Mouse (Mus musculus) olfactory bulb, adult 2 months (tissue): Measurements from ENCODE around the gene Trim65.

Experiments
- CTCF ChIP-seq: fragments of 200-500 bp; IDR thresholded peaks from 2 replicates; pipeline ENCODE4 v1.5.1; 2012; ENCODE audit warnings: low read depth, mild to moderate bottlenecking, low read length, moderate library complexity; ENCODE audit not compliant: insufficient read depth
- POLR2A ChIP-seq: fragments of 200-500 bp; IDR thresholded peaks from 2 replicates; pipeline ENCODE4 v1.6.1; 2012; ENCODE audit warnings: mild to moderate bottlenecking, low read depth, low read length, moderate library complexity; ENCODE audit not compliant: insufficient read depth

DNA sequence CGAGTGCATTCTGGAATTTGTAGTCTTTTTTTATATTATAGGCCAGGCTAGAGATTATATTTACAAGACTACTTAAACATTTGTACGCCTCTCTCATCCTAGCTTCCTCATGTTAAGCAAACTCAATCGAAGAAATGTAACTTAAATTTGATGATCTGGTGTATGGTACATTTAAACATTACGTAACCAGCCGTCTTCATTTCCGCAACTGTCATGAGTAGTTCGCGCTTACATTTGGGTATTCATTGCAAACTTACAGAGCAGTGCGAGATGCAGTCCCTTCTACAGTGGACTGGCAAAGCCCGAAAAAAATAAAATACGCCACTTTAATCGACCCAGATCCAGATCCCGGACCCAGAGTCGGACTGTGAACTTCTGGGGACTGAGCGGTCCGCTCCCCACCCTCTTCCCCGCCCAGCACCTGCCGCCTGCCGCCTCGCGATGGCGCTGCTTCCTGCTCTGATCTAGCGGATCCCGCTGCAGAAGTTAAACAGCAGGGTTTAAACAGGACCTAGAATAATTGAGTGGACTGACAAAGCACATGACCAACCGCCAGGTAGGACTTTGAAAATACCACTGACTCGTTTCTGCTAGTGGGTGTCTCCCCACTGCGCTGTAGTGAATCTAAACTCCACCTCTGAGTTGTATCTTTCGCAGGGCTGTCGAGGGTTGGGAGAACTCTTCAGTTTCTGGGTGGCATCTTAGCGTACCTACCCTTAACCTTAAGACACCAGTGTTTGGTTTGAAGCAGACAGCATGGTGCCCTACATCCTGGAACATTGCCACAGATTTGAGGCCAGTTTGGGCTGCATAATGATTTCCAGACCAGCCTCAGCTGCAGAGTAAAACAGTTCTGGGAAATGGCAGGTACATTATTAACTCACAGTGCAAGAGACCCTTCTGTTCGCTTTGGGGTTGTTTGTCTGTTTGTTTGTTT, 43.5 kb downstream of the Trim65 start:
- TF ChIP-seq CTCF (peak; percentile 89), POLR2A (no peak)
